7 mouse cellular contexts compared by ENCODE assay signal in the genomic region with DNA sequence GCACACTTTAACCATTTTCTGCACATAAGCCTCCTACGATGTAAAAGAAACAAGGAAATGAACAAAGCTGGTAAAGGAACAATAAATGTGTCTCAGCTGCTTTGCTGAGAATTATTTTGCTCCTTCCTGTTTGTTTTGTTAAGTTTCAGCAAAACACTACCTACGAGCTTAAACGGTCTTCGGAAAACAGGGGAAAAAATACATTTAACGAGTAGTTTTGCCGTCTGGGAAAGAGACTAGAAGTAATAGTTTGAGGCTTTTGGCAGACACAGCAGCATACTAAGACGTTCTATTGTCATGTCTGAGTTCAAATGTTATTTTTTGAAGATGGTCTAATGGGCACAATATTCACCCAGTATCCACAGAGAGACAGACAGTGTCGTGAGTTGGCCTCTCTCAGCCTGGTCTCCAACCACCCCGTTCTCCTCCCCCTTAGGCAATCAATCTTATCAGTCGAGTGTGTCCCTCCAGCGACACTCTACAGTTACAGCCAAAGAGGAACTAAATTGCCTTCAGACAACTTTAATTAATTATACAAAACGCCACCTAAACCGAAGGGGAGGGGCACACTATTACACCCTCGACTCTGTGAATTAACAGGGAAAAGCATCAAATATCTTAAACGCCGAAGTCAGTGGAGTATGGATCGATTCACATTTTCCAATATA. TPM values are rescaled to one million over a fixed set of nuclear protein-coding genes. Genes with fewer than 3 reads are reported as not detected.
DNase-seq lines count a peak whose midpoint lies in the region; ATAC-seq and TF ChIP-seq lines count a peak whose summit lies in the region.

No protein-coding gene starts in this region.

- no peaks in the 10 kb centered on the region; the same call in 1 of the 2 replicates for H3K27me3 ChIP-seq in G1E (ENCODE audit: insufficient read depth, low read length)
- no peaks in the 10 kb centered on the region; the same call in 1 of the 2 replicates for H3K27me3 ChIP-seq in heart, embryonic 15.5 days
- peaks cover 14% of the 10 kb centered on the region for H3K27me3 ChIP-seq in liver, embryonic 13.5 days
- H3K27me3 ChIP-seq in stomach, embryonic 16.5 days (ENCODE audit: control insufficient read depth, insufficient read depth, low read length): no peaks in the 10 kb centered on the region

- H3K4me3 ChIP-seq in G1E (ENCODE audit: low read depth, low read length): no peak overlapping the region
- H3K4me3 ChIP-seq in bone marrow macrophage, adult 2 months (ENCODE audit: insufficient read depth, low read length): peak overlapping the region; percentile 81
- peak overlapping the region; percentile 93 for H3K4me3 ChIP-seq in heart, embryonic 15.5 days
- H3K4me3 ChIP-seq in liver, embryonic 13.5 days (replicated peaks): peak overlapping the region; percentile 71
- peak overlapping the region; percentile 84 for H3K4me3 ChIP-seq in stomach, embryonic 16.5 days (replicated peaks; ENCODE audit: low read length)

- H3K27ac ChIP-seq in bone marrow macrophage, adult 2 months (ENCODE audit: insufficient read depth, low read depth, low read length): peak overlapping the region; percentile 14; the same call in 1 of the 2 replicates
- peak overlapping the region; percentile 96 for H3K27ac ChIP-seq in heart, embryonic 15.5 days
- H3K27ac ChIP-seq in liver, embryonic 13.5 days: 0 out of 2 replicates have a peak overlapping the region, but pooled peaks have one; percentile 0
- H3K27ac ChIP-seq in stomach, embryonic 16.5 days (ENCODE audit: low read length): peak overlapping the region; percentile 91; the same call in 1 of the 2 replicates

- H3K4me2 ChIP-seq in heart, embryonic 15.5 days: peak overlapping the region; percentile 84
- peak overlapping the region; percentile 86 for H3K4me2 ChIP-seq in liver, embryonic 13.5 days
- H3K4me2 ChIP-seq in stomach, embryonic 16.5 days (ENCODE audit: low read depth, low read length): peak overlapping the region; percentile 84

- H3K36me3 ChIP-seq in G1E (replicated peaks): peaks cover 16% of the 10 kb centered on the region
- H3K36me3 ChIP-seq in heart, embryonic 15.5 days: no peaks in the 10 kb centered on the region
- peaks cover 3% of the 10 kb centered on the region; the same call in 1 of the 2 replicates for H3K36me3 ChIP-seq in liver, embryonic 13.5 days
- no peaks in the 10 kb centered on the region for H3K36me3 ChIP-seq in stomach, embryonic 16.5 days (ENCODE audit: control insufficient read depth, insufficient read depth, low read length)

- ATAC-seq in G1E (ENCODE audit: extremely low read depth, insufficient number of reproducible peaks, low FRiP score, poor library complexity, severe bottlenecking): peak; percentile 43; the same call in 1 of the 2 replicates
- ATAC-seq in heart, embryonic 15.5 days (replicated peaks; ENCODE audit: insufficient number of reproducible peaks, insufficient read depth, low FRiP score, low read depth): no peak
- ATAC-seq in liver, embryonic 13.5 days (ENCODE audit: low read depth): no peak
- ATAC-seq in stomach, embryonic 16.5 days (ENCODE audit: insufficient read depth, low FRiP score): no peak

- peaks cover 27% of the 10 kb centered on the region for H3K9me3 ChIP-seq in G1E (replicated peaks)
- H3K9me3 ChIP-seq in heart, embryonic 15.5 days (replicated peaks): no peaks in the 10 kb centered on the region
- H3K9me3 ChIP-seq in liver, embryonic 13.5 days (replicated peaks): no peaks in the 10 kb centered on the region
- no peaks in the 10 kb centered on the region for H3K9me3 ChIP-seq in stomach, embryonic 16.5 days (replicated peaks; ENCODE audit: control insufficient read depth, low read length)

- peak; percentile 3 for DNase-seq in G1E (ENCODE audit: low spot score)
- DNase-seq in liver, embryonic 13.5 days: no peak
- DNase-seq in left cerebral cortex, adult 11 months (ENCODE audit: low spot score): no peak
- DNase-seq in kidney, postnatal 36 days: no peak

- peaks cover 17% of the 10 kb centered on the region for H3K4me1 ChIP-seq in G1E (ENCODE audit: insufficient read depth, low read depth, low read length)
- H3K4me1 ChIP-seq in bone marrow macrophage, adult 2 months (ENCODE audit: control insufficient read depth, insufficient read depth, low read length): peaks cover 13% of the 10 kb centered on the region
- H3K4me1 ChIP-seq in heart, embryonic 15.5 days (replicated peaks): peaks cover 19% of the 10 kb centered on the region
- H3K4me1 ChIP-seq in liver, embryonic 13.5 days (replicated peaks): peaks cover 22% of the 10 kb centered on the region
- H3K4me1 ChIP-seq in stomach, embryonic 16.5 days (ENCODE audit: control insufficient read depth, insufficient read depth, low read length): peaks cover 8% of the 10 kb centered on the region

- WGBS in heart, embryonic 15.5 days: 26% methylated on average over 17 of the region's 17 CpGs
- WGBS in liver, embryonic 13.5 days (ENCODE audit: insufficient replicate concordance): 29% methylated on average over 17 of the region's 17 CpGs
- WGBS in stomach, embryonic 16.5 days: 21% methylated on average over 17 of the region's 17 CpGs

- TF ChIP-seq POLR2A in bone marrow macrophage, adult 2 months (IDR thresholded peaks at IDR 0.05; ENCODE audit: borderline replicate concordance, low read depth, low read length): no peak

- H3K9ac ChIP-seq in heart, embryonic 15.5 days: peak overlapping the region; percentile 86
- H3K9ac ChIP-seq in liver, embryonic 13.5 days: peak overlapping the region; percentile 74; the same call in 1 of the 2 replicates
- peak overlapping the region; percentile 84 for H3K9ac ChIP-seq in stomach, embryonic 16.5 days (ENCODE audit: low read length)

- no peak for TF ChIP-seq CTCF in G1E (IDR thresholded peaks at IDR 0.05; ENCODE audit: low read depth, low read length)
- TF ChIP-seq CTCF in bone marrow macrophage, adult 2 months (IDR thresholded peaks at IDR 0.05; ENCODE audit: low read depth, low read length): no peak

RNA-seq across cellular contexts. Expression of gene Tent5a, which starts 1.8 kb away (rescaled TPM):
- total RNA-seq in G1E (2014; fragmentation: Nextera tagmentation) (7.7 and 8.9 TPM in 2 replicates), G1E (2017) (12.6 and 13.9 TPM in 2 replicates)
- 0.69 and 0.80 TPM in 2 replicates for polyA plus RNA-seq in G1E (2012)
- 54.5 and 55.5 TPM in 2 replicates for polyA plus RNA-seq in bone marrow macrophage, adult 2 months (2012; ENCODE audit: insufficient read depth, insufficient read length, missing spikeins)
- polyA plus RNA-seq in heart, embryonic 15.5 days (2015; fragmentation: Nextera tagmentation; extraction: Ambion mirVana): 11.6 and 12.4 TPM in 2 replicates
- 8.0 and 10.2 TPM in 2 replicates for polyA plus RNA-seq in liver, embryonic 13.5 days (2015; fragmentation: Nextera tagmentation; extraction: Ambion mirVana)
- 24.1 and 24.2 TPM in 2 replicates for polyA plus RNA-seq in stomach, embryonic 16.5 days (2015; fragmentation: Nextera tagmentation; extraction: Ambion mirVana)

RNA-seq across cellular contexts. Expression of gene Gm11114, which starts 12.8 kb away (rescaled TPM):
- total RNA-seq in G1E (2014; fragmentation: Nextera tagmentation) (not detected in 2 replicates), G1E (2017) (not detected in 2 replicates)
- not detected in 2 replicates for polyA plus RNA-seq in G1E (2012)
- polyA plus RNA-seq in bone marrow macrophage, adult 2 months (2012; ENCODE audit: insufficient read depth, insufficient read length, missing spikeins): not detected in 2 replicates
- polyA plus RNA-seq in heart, embryonic 15.5 days (2015; fragmentation: Nextera tagmentation; extraction: Ambion mirVana): not detected in 2 replicates
- polyA plus RNA-seq in liver, embryonic 13.5 days (2015; fragmentation: Nextera tagmentation; extraction: Ambion mirVana): not detected in 2 replicates
- not detected in 2 replicates for polyA plus RNA-seq in stomach, embryonic 16.5 days (2015; fragmentation: Nextera tagmentation; extraction: Ambion mirVana)

Comparison
In these comparisons a context has a peak if more than half of its experiments do, and no peak if none do; other contexts are left out.
1. H3K27ac ChIP-seq: peak in every context shown above with its lines; median percentile 96 in heart, embryonic 15.5 days; 91 in stomach, embryonic 16.5 days; 14 in bone marrow macrophage, adult 2 months; 0 in liver, embryonic 13.5 days.